In the genomic region with DNA sequence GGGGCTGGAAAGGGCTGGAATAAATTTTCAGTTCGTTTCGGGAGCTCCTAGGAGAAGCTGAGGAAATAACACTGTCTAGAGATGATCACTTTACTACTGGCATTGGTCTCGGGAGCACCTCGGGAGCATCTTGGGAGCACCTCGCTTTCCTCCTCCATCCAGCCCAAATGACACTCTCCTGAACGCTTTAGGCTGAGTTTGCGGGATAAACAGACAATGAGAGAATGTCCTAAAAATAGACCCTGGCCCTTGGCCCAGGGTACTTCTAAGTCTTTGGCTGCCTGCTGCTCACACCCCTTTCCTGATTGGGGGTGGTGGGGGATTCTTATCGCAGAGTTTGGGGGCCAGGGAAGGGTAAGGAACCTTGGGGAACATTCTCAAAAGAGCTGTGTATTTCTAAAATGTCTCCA, we compare ENCODE assay signal across 8 mouse cellular contexts. TPM values are rescaled to one million over a fixed set of nuclear protein-coding genes. Genes with fewer than 3 reads are reported as not detected.
DNase-seq lines count a peak whose midpoint lies in the region; ATAC-seq and TF ChIP-seq lines count a peak whose summit lies in the region.

No protein-coding gene starts in this region.

- H3K4me2 ChIP-seq in CH12.LX (ENCODE audit: insufficient read depth, low read depth, poor library complexity, severe bottlenecking): peak overlapping the region; percentile 56
- H3K4me2 ChIP-seq in embryonic facial prominence, embryonic 13.5 days: peak overlapping the region; percentile 83
- peak overlapping the region; percentile 68 for H3K4me2 ChIP-seq in limb, embryonic 15.5 days
- peak overlapping the region; percentile 81 for H3K4me2 ChIP-seq in midbrain, embryonic 16.5 days (ENCODE audit: low read length)

- H3K79me2 ChIP-seq in CH12.LX (replicated peaks; ENCODE audit: control insufficient read depth, extremely low read depth, insufficient read depth, poor library complexity, severe bottlenecking): peaks cover 15% of the 10 kb centered on the region; the same call in 1 of the 2 replicates

- in situ Hi-C loops in CH12.LX (cut with MboI; ENCODE audit: low pct_ligation_motif_present, low pct_unique_long_range_greater_than_20kb, low sequenced_read_pairs): no loop called here

- peak overlapping the region; percentile 30 for H3K9ac ChIP-seq in CH12.LX (ENCODE audit: insufficient read depth, low read depth)
- H3K9ac ChIP-seq in embryonic facial prominence, embryonic 13.5 days: peak overlapping the region; percentile 93
- no peak overlapping the region; the same call in 1 of the 2 replicates for H3K9ac ChIP-seq in limb, embryonic 15.5 days
- peak overlapping the region; percentile 75; the same call in 1 of the 2 replicates for H3K9ac ChIP-seq in midbrain, embryonic 16.5 days (ENCODE audit: low read depth, low read length)

- TF ChIP-seq RAD21 in CH12.LX (IDR thresholded peaks at IDR 0.05; ENCODE audit: low read depth, low read length): no peak

- H3K4me3 ChIP-seq in CH12.LX (replicated peaks in 1 of 3; ENCODE audit: low read depth in 2 of 3, low read length in 2 of 3, poor library complexity in 1 of 3): peak overlapping the region in 2 of 3 experiments; percentile 97 to 99
- H3K4me3 ChIP-seq in embryonic facial prominence, embryonic 13.5 days: peak overlapping the region; percentile 89
- H3K4me3 ChIP-seq in hindbrain, embryonic 10.5 days: peak overlapping the region; percentile 80
- H3K4me3 ChIP-seq in limb, embryonic 15.5 days: peak overlapping the region; percentile 70
- peak overlapping the region; percentile 65 for H3K4me3 ChIP-seq in midbrain, embryonic 16.5 days (ENCODE audit: low read depth, low read length)

- no peaks in the 10 kb centered on the region for H3K27me3 ChIP-seq in CH12.LX (replicated peaks)
- no peaks in the 10 kb centered on the region for H3K27me3 ChIP-seq in embryonic facial prominence, embryonic 13.5 days
- H3K27me3 ChIP-seq in hindbrain, embryonic 10.5 days (ENCODE audit: insufficient read depth, poor library complexity, severe bottlenecking): no peaks in the 10 kb centered on the region
- no peaks in the 10 kb centered on the region for H3K27me3 ChIP-seq in limb, embryonic 15.5 days
- H3K27me3 ChIP-seq in midbrain, embryonic 16.5 days (ENCODE audit: control insufficient read depth, insufficient read depth, low read depth, low read length): no peaks in the 10 kb centered on the region

- TF ChIP-seq CTCF in CH12.LX (conservative IDR thresholded peaks at IDR 0.05 in 1 of 2, IDR thresholded peaks at IDR 0.05 in 1 of 2; ENCODE audit: low read depth in 2 of 2, low read length in 2 of 2): no peak

- TF ChIP-seq EP300 in CH12.LX (IDR thresholded peaks at IDR 0.05; ENCODE audit: low read length): no peak

- WGBS in embryonic facial prominence, embryonic 13.5 days: 4% methylated on average over 8 of the region's 8 CpGs
- WGBS in hindbrain, embryonic 10.5 days: 11% methylated on average over 8 of the region's 8 CpGs
- WGBS in limb, embryonic 15.5 days: under 1% methylated on average over 8 of the region's 8 CpGs
- 3% methylated on average over 8 of the region's 8 CpGs for WGBS in midbrain, embryonic 16.5 days

- DNase-seq in CH12.LX (ENCODE audit: extremely low read depth): no peak
- no peak for DNase-seq in hindbrain, embryonic 10.5 days (ENCODE audit: low spot score)
- no peak for DNase-seq in right cerebral cortex, postnatal 10 days (ENCODE audit: low spot score in 2 of 2)
- no peak for DNase-seq in thymus, postnatal 25 days
- DNase-seq in layer of hippocampus, postnatal 36 days: no peak

- no peak for ATAC-seq in embryonic facial prominence, embryonic 13.5 days (ENCODE audit: insufficient number of reproducible peaks, insufficient read depth, low FRiP score, low TSS enrichment, low read depth)
- 0 out of 2 replicates have a peak, but pooled peaks have one; percentile 11 for ATAC-seq in limb, embryonic 15.5 days (ENCODE audit: insufficient number of reproducible peaks, low FRiP score, low TSS enrichment, low read depth)
- peak; percentile 19; the same call in 1 of the 2 replicates for ATAC-seq in midbrain, embryonic 16.5 days

- H3K9me3 ChIP-seq in CH12.LX (replicated peaks; ENCODE audit: low read length): no peaks in the 10 kb centered on the region
- no peaks in the 10 kb centered on the region for H3K9me3 ChIP-seq in embryonic facial prominence, embryonic 13.5 days
- no peaks in the 10 kb centered on the region for H3K9me3 ChIP-seq in hindbrain, embryonic 10.5 days
- no peaks in the 10 kb centered on the region for H3K9me3 ChIP-seq in limb, embryonic 15.5 days
- H3K9me3 ChIP-seq in midbrain, embryonic 16.5 days (replicated peaks; ENCODE audit: control insufficient read depth, low read length, poor library complexity, severe bottlenecking): no peaks in the 10 kb centered on the region

- H3K36me3 ChIP-seq in CH12.LX (replicated peaks in 1 of 2; ENCODE audit: control insufficient read depth in 1 of 2, insufficient read depth in 1 of 2, low read length in 1 of 2): peaks cover 0 to 12% of the 10 kb centered on the region in 2 experiments
- no peaks in the 10 kb centered on the region for H3K36me3 ChIP-seq in embryonic facial prominence, embryonic 13.5 days
- no peaks in the 10 kb centered on the region for H3K36me3 ChIP-seq in hindbrain, embryonic 10.5 days
- no peaks in the 10 kb centered on the region for H3K36me3 ChIP-seq in limb, embryonic 15.5 days
- H3K36me3 ChIP-seq in midbrain, embryonic 16.5 days (ENCODE audit: control insufficient read depth, insufficient read depth, low read length): no peaks in the 10 kb centered on the region

- H3K4me1 ChIP-seq in CH12.LX (ENCODE audit: control insufficient read depth in 1 of 2, insufficient read depth in 2 of 2): peaks cover 14 to 34% of the 10 kb centered on the region in 2 experiments
- peaks cover 34% of the 10 kb centered on the region for H3K4me1 ChIP-seq in embryonic facial prominence, embryonic 13.5 days
- H3K4me1 ChIP-seq in hindbrain, embryonic 10.5 days (replicated peaks): peaks cover 38% of the 10 kb centered on the region
- peaks cover 30% of the 10 kb centered on the region for H3K4me1 ChIP-seq in limb, embryonic 15.5 days
- peaks cover 23% of the 10 kb centered on the region for H3K4me1 ChIP-seq in midbrain, embryonic 16.5 days (ENCODE audit: control insufficient read depth, insufficient read depth, low read length)

- H3K27ac ChIP-seq in CH12.LX (ENCODE audit: insufficient read depth, low read depth): no peak overlapping the region
- H3K27ac ChIP-seq in embryonic facial prominence, embryonic 13.5 days: peak overlapping the region; percentile 97
- peak overlapping the region; percentile 99 for H3K27ac ChIP-seq in hindbrain, embryonic 10.5 days
- peak overlapping the region; percentile 98 for H3K27ac ChIP-seq in limb, embryonic 15.5 days
- no peak overlapping the region for H3K27ac ChIP-seq in midbrain, embryonic 16.5 days (ENCODE audit: low read length)

- dilution Hi-C loops in CH12.LX (cut with MboI; ENCODE audit: extremely low pct_ligation_motif_present, extremely low pct_unique_long_range_greater_than_20kb, low sequenced_read_pairs): no loop called here

- TF ChIP-seq POLR2A in CH12.LX (IDR thresholded peaks at IDR 0.05; ENCODE audit: low read depth, low read length): no peak

TF ChIP-seq in CH12.LX, 34 proteins besides CTCF, POLR2A, EP300 and RAD21 (continues in another document):
- TF ChIP-seq ZNF384 (IDR thresholded peaks at IDR 0.05; ENCODE audit: low read depth, low read length): no peak
- TF ChIP-seq SMC3 (IDR thresholded peaks at IDR 0.05; ENCODE audit: low read depth, low read length): no peak

RNA-seq across cellular contexts. Expression of a gene that starts 0.9 kb away (rescaled TPM):
- total RNA-seq in CH12.LX (2012; rRNA removed) (9.5 and 9.6 TPM in 2 replicates), CH12.LX (2014; rRNA removed) (10.9 and 11.8 TPM in 2 replicates)
- polyA plus RNA-seq in CH12.LX (2012; ENCODE audit: insufficient read length, low read depth): 8.7 and 9.9 TPM in 2 replicates
- 14.4 and 16.5 TPM in 2 replicates for polyA plus RNA-seq in embryonic facial prominence, embryonic 13.5 days (2015; fragmentation: Nextera tagmentation; extraction: Ambion mirVana)
- polyA plus RNA-seq in hindbrain, embryonic 10.5 days (2016; fragmentation: Nextera tagmentation; extraction: Ambion mirVana): 20.7 and 21.9 TPM in 2 replicates
- 23.0 and 24.3 TPM in 2 replicates for polyA plus RNA-seq in limb, embryonic 15.5 days (2015; fragmentation: Nextera tagmentation; extraction: Ambion mirVana)
- polyA plus RNA-seq in midbrain, embryonic 16.5 days (2015; fragmentation: Nextera tagmentation; extraction: Ambion mirVana): 3.5 and 4.3 TPM in 2 replicates
- total RNA-seq in layer of hippocampus, postnatal 36 days (2021): 1 to 10 TPM; 1.0 to 1.9 TPM

RNA-seq across cellular contexts. Expression of a gene that starts 0.9 kb away (rescaled TPM):
- total RNA-seq in CH12.LX (2012; rRNA removed) (2.9 and 3.2 TPM in 2 replicates), CH12.LX (2014; rRNA removed) (11.7 and 15.2 TPM in 2 replicates)
- polyA plus RNA-seq in CH12.LX (2012; ENCODE audit: insufficient read length, low read depth): 12.7 and 15.5 TPM in 2 replicates
- polyA plus RNA-seq in embryonic facial prominence, embryonic 13.5 days (2015; fragmentation: Nextera tagmentation; extraction: Ambion mirVana): 0.20 and 0.29 TPM in 2 replicates
- 0.07 and 1.0 TPM in 2 replicates for polyA plus RNA-seq in hindbrain, embryonic 10.5 days (2016; fragmentation: Nextera tagmentation; extraction: Ambion mirVana)
- 0.34 and 0.47 TPM in 2 replicates for polyA plus RNA-seq in limb, embryonic 15.5 days (2015; fragmentation: Nextera tagmentation; extraction: Ambion mirVana)
- 1.7 and 1.9 TPM in 2 replicates for polyA plus RNA-seq in midbrain, embryonic 16.5 days (2015; fragmentation: Nextera tagmentation; extraction: Ambion mirVana)
- total RNA-seq in layer of hippocampus, postnatal 36 days (2021): 1 to 10 TPM; 1.2 to 1.7 TPM

RNA-seq across cellular contexts. Expression of a gene that starts 17.5 kb away (rescaled TPM):
- total RNA-seq in CH12.LX (2012; rRNA removed) (0.17 TPM in 1 of 2 replicates, not detected in the other), CH12.LX (2014; rRNA removed) (0.13 and 0.15 TPM in 2 replicates)
- 0.27 and 0.33 TPM in 2 replicates for polyA plus RNA-seq in CH12.LX (2012; ENCODE audit: insufficient read length, low read depth)
- polyA plus RNA-seq in embryonic facial prominence, embryonic 13.5 days (2015; fragmentation: Nextera tagmentation; extraction: Ambion mirVana): 0.17 and 0.39 TPM in 2 replicates
- 0.41 TPM in 1 of 2 replicates, not detected in the other for polyA plus RNA-seq in hindbrain, embryonic 10.5 days (2016; fragmentation: Nextera tagmentation; extraction: Ambion mirVana)
- not detected in 2 replicates for polyA plus RNA-seq in limb, embryonic 15.5 days (2015; fragmentation: Nextera tagmentation; extraction: Ambion mirVana)
- polyA plus RNA-seq in midbrain, embryonic 16.5 days (2015; fragmentation: Nextera tagmentation; extraction: Ambion mirVana): 0.57 and 0.90 TPM in 2 replicates
- total RNA-seq in layer of hippocampus, postnatal 36 days (2021): under 1 TPM; 0.30 to 0.35 TPM

RNA-seq across cellular contexts. Expression of a gene that starts 54.6 kb away (rescaled TPM):
- total RNA-seq in CH12.LX (2012; rRNA removed) (0.38 and 1.4 TPM in 2 replicates), CH12.LX (2014; rRNA removed) (0.86 and 1.3 TPM in 2 replicates)
- polyA plus RNA-seq in CH12.LX (2012; ENCODE audit: insufficient read length, low read depth): 0.49 and 0.76 TPM in 2 replicates
- polyA plus RNA-seq in embryonic facial prominence, embryonic 13.5 days (2015; fragmentation: Nextera tagmentation; extraction: Ambion mirVana): 1.5 and 2.4 TPM in 2 replicates
- polyA plus RNA-seq in hindbrain, embryonic 10.5 days (2016; fragmentation: Nextera tagmentation; extraction: Ambion mirVana): 1.6 and 1.8 TPM in 2 replicates
- polyA plus RNA-seq in limb, embryonic 15.5 days (2015; fragmentation: Nextera tagmentation; extraction: Ambion mirVana): 1.1 and 1.3 TPM in 2 replicates
- polyA plus RNA-seq in midbrain, embryonic 16.5 days (2015; fragmentation: Nextera tagmentation; extraction: Ambion mirVana): 1.0 and 1.1 TPM in 2 replicates
- total RNA-seq in layer of hippocampus, postnatal 36 days (2021): 1 to 10 TPM; 2.7 to 3.1 TPM

Comparison
In these comparisons a context has a peak if more than half of its experiments do, and no peak if none do; other contexts are left out.
1. H3K27ac ChIP-seq: peak in embryonic facial prominence, embryonic 13.5 days (single experiment), hindbrain, embryonic 10.5 days (single experiment) and limb, embryonic 15.5 days (single experiment); none in CH12.LX (single experiment) and midbrain, embryonic 16.5 days (single experiment).
2. Peak in every context shown above with its lines, with median percentiles within 50 percentile points of each other: H3K4me2 ChIP-seq and H3K4me3 ChIP-seq.